Mouse (Mus musculus): Measurements from ENCODE around the gene Sod1. TPM values are rescaled to one million over a fixed set of nuclear protein-coding genes. Genes with fewer than 3 reads are reported as not detected.

Gene Sod1
- total and polyA plus RNA-seq, 3 experiments, result 389 to 747 (median 609) TPM

DNA sequence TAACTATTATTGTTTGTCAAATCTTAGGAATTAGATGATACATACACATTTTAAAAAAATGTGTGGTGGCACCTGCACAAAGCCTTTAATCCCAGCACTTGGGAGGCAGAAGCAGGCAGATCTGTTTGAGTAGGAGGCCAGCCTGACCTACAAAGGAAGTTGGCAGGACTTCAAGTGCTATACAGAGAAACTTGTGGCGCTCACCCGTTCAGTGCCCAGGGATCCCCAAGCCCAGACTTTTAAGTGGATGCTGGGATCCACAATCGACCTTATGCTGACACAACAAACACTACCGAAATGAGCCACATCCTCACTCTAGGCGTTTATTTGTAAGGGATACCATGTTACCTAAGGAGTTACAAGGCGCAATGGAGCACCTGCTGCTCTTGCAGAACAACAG, 55.0 kb downstream of the Sod1 start:
- TF ChIP-seq TAL1 (conservative IDR thresholded peaks at IDR 0.05; ENCODE audit: low read depth, low read length) (no peak), CTCF (IDR thresholded peaks at IDR 0.05; ENCODE audit: low read depth, low read length) (no peak), GATA1 (IDR thresholded peaks at IDR 0.05; ENCODE audit: borderline replicate concordance, low read length) (no peak), POLR2AphosphoS5 (IDR thresholded peaks at IDR 0.05; ENCODE audit: insufficient replicate concordance, low read depth, low read length) (no peak), GATA2 (IDR thresholded peaks at IDR 0.05; ENCODE audit: borderline replicate concordance, low read depth, low read length) (no peak)
- ATAC-seq (ENCODE audit: extremely low read depth, insufficient number of reproducible peaks, low FRiP score, poor library complexity, severe bottlenecking), result no peak
- peaks cover 29% of the 10 kb centered on the region for H3K36me3 ChIP-seq (replicated peaks)

More for the DNA sequence above, 55.0 kb downstream of the Sod1 start:
- Histone ChIP-seq H3K4me1 (ENCODE audit: insufficient read depth, low read depth, low read length) (peaks cover 42% of the 10 kb centered on the region), H3K9me3 (replicated peaks) (no peaks in the 10 kb centered on the region), H3K4me3 (ENCODE audit: low read depth, low read length) (no peak overlapping the region), H3K27me3 (ENCODE audit: insufficient read depth, low read length) (no peaks in the 10 kb centered on the region)
- DNase-seq (ENCODE audit: low spot score), result no peak

Other genes starting within 250 kb of the Sod1 start
- gene Tiam1, start 77.0 kb upstream of the Sod1 start, total RNA-seq (2014; fragmentation: Nextera tagmentation), result 1.4 and 1.8 TPM in 2 replicates
- 4.9 and 5.3 TPM in 2 replicates for gene Tiam1, start 77.0 kb upstream of the Sod1 start, total RNA-seq (2017)
- gene Tiam1, start 77.0 kb upstream of the Sod1 start, polyA plus RNA-seq (2012), result 2.9 and 3.0 TPM in 2 replicates
- 186 and 193 TPM in 2 replicates for gene Scaf4, start 63.7 kb downstream of the Sod1 start, total RNA-seq (2014; fragmentation: Nextera tagmentation)
- 12.2 and 14.8 TPM in 2 replicates for gene Scaf4, start 63.7 kb downstream of the Sod1 start, total RNA-seq (2017)
- gene Scaf4, start 63.7 kb downstream of the Sod1 start, polyA plus RNA-seq (2012), result 215 and 227 TPM in 2 replicates
- not detected in 2 replicates for gene Hunk, start 165.3 kb downstream of the Sod1 start, total RNA-seq (2014; fragmentation: Nextera tagmentation)
- gene Hunk, start 165.3 kb downstream of the Sod1 start, total RNA-seq (2017), result 0.06 and 0.11 TPM in 2 replicates
- gene Hunk, start 165.3 kb downstream of the Sod1 start, polyA plus RNA-seq (2012), result not detected in 2 replicates